Mouse (Mus musculus) liver, adult 2 months (tissue): Measurements from ENCODE around the gene Tex33.

Source experiments
- CTCF ChIP-seq: fragments of 200-500 bp; IDR thresholded peaks from 2 replicates; pipeline ENCODE4 v1.5.1; 2011; ENCODE audit warnings: low read depth, low read length, control low read depth
- POLR2A ChIP-seq: fragments of 200-500 bp; IDR thresholded peaks from 2 replicates; pipeline ENCODE4 v1.6.1; 2011; ENCODE audit warnings: low read length, control low read depth; ENCODE audit not compliant: insufficient read depth; ENCODE audit errors: extremely low read depth

- TF ChIP-seq CTCF = no peak
- no peak for TF ChIP-seq POLR2A
Observed at GRCm38 (mm10) chr15:78430874-78431273, 35.2 kb upstream of the Tex33 start.
